Mouse (Mus musculus) kidney, embryonic 14.5 days (tissue): ENCODE data around the gene Hist1h2ap. TPM values are rescaled to one million over a fixed set of nuclear protein-coding genes. Genes with fewer than 3 reads are reported as not detected.
"Not testable (repeated sequence)": the region's sequence is repeated elsewhere in the genome, so short reads cannot be mapped to it uniquely, and the experiment has no call there.

Source experiments
- ATAC-seq: fragments of 200-750 bp; cut with Nextera tagmentation; 2 replicates; pipeline ENCODE4 v1.8.0; 2017; ENCODE audit warnings: moderate number of reproducible peaks, mild to moderate bottlenecking, moderate TSS enrichment, moderate library complexity; ENCODE audit not compliant: low FRiP score, low TSS enrichment
- H3K27ac ChIP-seq: fragments of 300-500 bp; sonication (generic); 2 replicates; pipeline ENCODE4 v1.5.1; 2014; ENCODE audit warnings: low read depth, mild to moderate bottlenecking, low read length, moderate library complexity, mixed read lengths
- H3K27me3 ChIP-seq: fragments of 300-500 bp; sonication (generic); 2 replicates; pipeline ENCODE4 v1.6.1; 2014; ENCODE audit warnings: mild to moderate bottlenecking, low read length; ENCODE audit not compliant: control insufficient read depth, insufficient read depth
- H3K36me3 ChIP-seq: fragments of 300-500 bp; sonication (generic); 2 replicates; pipeline ENCODE4 v1.6.1; 2014; ENCODE audit warnings: low read length, mixed read lengths; ENCODE audit not compliant: control insufficient read depth, insufficient read depth
- H3K4me1 ChIP-seq: fragments of 300-500 bp; sonication (generic); 2 replicates; pipeline ENCODE4 v1.6.1; 2014; ENCODE audit warnings: low read length, mixed read lengths; ENCODE audit not compliant: control insufficient read depth, insufficient read depth
- H3K4me2 ChIP-seq: fragments of 300-500 bp; sonication (generic); replicated peaks from 2 replicates; pipeline ENCODE4 v1.6.1; 2014; ENCODE audit warnings: low read depth, mild to moderate bottlenecking, low read length
- H3K4me3 ChIP-seq: fragments of 300-500 bp; sonication (generic); 2 replicates; pipeline ENCODE4 v1.5.1; 2014; ENCODE audit warnings: mild to moderate bottlenecking, low read length
- H3K9ac ChIP-seq: fragments of 300-500 bp; sonication (generic); 2 replicates; pipeline ENCODE4 v1.6.1; 2014; ENCODE audit warnings: low read depth, mild to moderate bottlenecking, low read length, moderate library complexity
- H3K9me3 ChIP-seq: fragments of 300-500 bp; sonication (generic); 2 replicates; pipeline ENCODE4 v1.6.1; 2016; ENCODE audit warnings: low read length; ENCODE audit not compliant: control insufficient read depth
- WGBS: fragments of 180-500 bp; shearing (Covaris S2); extraction: QIAGEN DNeasy Blood & Tissue Kit; methylation state at CpG from one replicate; pipeline ENCODE4 v1.1.7; 2014; 5-methylcytosine and 5-hydroxymethylcytosine counted together
- polyA plus RNA-seq: library from polyadenylated mRNA; unstranded; fragments of >200 nt; fragmentation: Nextera tagmentation; extraction: Ambion mirVana; gene quantifications from 2 replicates; pipeline ENCODE4 v1.2.1, GENCODE M21; 2014

Hist1h2ap gene
- polyA plus RNA-seq: 4,540 and 6,439 TPM in 2 replicates

DNA sequence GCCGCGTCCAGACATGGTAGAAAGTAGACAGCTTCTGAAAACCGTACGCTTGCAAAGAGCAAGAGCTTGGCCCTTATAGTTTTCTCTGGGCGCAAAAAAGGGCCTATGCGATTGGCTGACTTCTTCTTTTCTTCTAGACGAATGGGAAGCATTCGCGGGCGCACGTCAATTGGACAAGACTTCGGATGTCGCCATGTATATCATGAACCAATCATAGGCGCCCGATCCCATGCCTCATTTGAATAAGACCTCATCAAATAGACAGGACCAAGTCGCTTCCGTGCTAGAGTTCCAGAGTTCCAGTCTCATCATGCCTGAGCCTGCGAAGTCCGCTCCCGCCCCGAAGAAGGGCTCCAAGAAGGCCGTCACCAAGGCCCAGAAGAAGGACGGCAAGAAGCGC lies at the start of gene Hist1h2ap, which contains the start of gene Hist1h2br:
Hist1h2ap (minus strand) TSS at position 47 of the 400 bp plus-strand sequence.
Hist1h2br (plus strand) TSS at position 283 of the 400 bp plus-strand sequence.
- H3K9ac ChIP-seq, H3K4me1 ChIP-seq, H3K36me3 ChIP-seq, H3K4me2 ChIP-seq, H3K27ac ChIP-seq, H3K27me3 ChIP-seq, H3K4me3 ChIP-seq, H3K9me3 ChIP-seq: not testable (repeated sequence)
- no CpG with 5 or more reads among the region's 24 CpGs for WGBS
- ATAC-seq: peak; percentile 95

DNA sequence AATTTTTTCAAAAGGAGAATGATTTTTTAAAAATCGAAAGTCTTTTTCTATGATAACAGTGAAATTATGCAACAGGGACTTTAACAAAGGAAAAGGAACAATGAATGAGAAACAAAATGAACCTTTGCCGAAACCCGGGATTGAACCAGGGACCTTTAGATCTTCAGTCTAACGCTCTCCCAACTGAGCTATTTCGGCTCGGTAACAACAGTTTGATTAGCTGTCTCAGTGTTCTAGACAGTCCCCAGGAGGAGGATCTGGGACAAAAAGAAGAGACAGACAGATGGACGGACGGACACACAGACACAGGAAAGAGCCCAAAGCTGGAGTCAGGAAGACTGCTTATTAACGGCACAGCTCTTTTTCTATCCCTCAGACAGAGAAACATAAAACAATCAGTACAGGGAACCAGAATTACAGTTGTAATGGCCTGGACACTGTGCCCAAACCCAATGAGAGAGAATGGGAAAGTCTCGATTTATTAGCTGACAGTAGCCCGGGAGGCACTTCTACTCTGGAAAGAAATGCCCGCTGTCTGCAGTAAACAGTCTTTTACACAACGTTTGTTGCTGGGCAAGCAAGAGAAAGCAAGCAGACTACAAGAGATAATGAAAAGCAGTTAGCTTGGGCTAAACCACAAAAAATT lies 49.6 kb upstream of the Hist1h2ap start:
- Histone ChIP-seq H3K4me1 (no peaks in the 10 kb centered on the region), H3K4me3 (peak overlapping the region; percentile 51), H3K27ac (no peak overlapping the region), H3K27me3 (no peaks in the 10 kb centered on the region), H3K9me3 (no peaks in the 10 kb centered on the region), H3K9ac (peak overlapping the region; percentile 45; the same call in 1 of the 2 replicates), H3K4me2 (peak overlapping the region; percentile 42), H3K36me3 (no peaks in the 10 kb centered on the region)
- ATAC-seq: peak; percentile 85
- 2% methylated on average over 13 of the region's 13 CpGs for WGBS

GRCm38 (mm10) chr13:21881878-21882669 lies 48.8 kb upstream of the Hist1h2ap start:
- 1% methylated on average over 27 of the region's 27 CpGs for WGBS
- Histone ChIP-seq H3K4me2 (peak overlapping the region; percentile 38), H3K4me3 (peak overlapping the region; percentile 51), H3K27ac (no peak overlapping the region), H3K9me3 (no peaks in the 10 kb centered on the region), H3K4me1 (no peaks in the 10 kb centered on the region), H3K9ac (peak overlapping the region; percentile 46; the same call in 1 of the 2 replicates), H3K36me3 (no peaks in the 10 kb centered on the region), H3K27me3 (no peaks in the 10 kb centered on the region)
- ATAC-seq: peak; percentile 83

GRCm38 (mm10) chr13:21880735-21881134 lies 47.4 kb upstream of the Hist1h2ap start:
- no peak overlapping the region for H3K27ac ChIP-seq
- no peaks in the 10 kb centered on the region for H3K36me3 ChIP-seq
- H3K4me1 ChIP-seq: no peaks in the 10 kb centered on the region
- no peak overlapping the region for H3K4me3 ChIP-seq
- H3K9me3 ChIP-seq: no peaks in the 10 kb centered on the region
- no peak for ATAC-seq
- no peaks in the 10 kb centered on the region for H3K27me3 ChIP-seq
- H3K9ac ChIP-seq: no peak overlapping the region
- H3K4me2 ChIP-seq: no peak overlapping the region
- WGBS: 78% methylated on average over 6 of the region's 6 CpGs

DNA sequence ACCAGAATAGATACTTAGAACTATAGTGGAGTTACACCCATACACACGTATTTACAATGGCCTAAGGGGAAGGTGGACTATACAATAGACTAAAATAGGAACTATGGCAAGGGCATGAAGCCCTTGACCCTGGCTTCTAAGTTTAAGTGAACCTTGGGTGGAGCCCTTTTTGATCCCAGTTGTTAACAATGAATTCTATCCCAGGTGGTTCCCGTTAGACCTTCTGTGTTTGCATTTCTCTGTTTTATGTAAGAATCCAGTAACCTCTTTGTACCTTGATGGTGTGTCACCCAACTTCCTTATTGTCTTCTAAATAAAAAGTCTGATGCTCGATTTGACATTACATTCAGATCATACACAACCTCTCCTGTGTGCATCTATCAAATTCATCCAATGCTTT lies 32.2 kb upstream of the Hist1h2ap start:
- not testable (repeated sequence) for H3K9me3 ChIP-seq, H3K27me3 ChIP-seq, H3K27ac ChIP-seq, ATAC-seq, H3K36me3 ChIP-seq, H3K4me1 ChIP-seq, H3K9ac ChIP-seq, H3K4me2 ChIP-seq, H3K4me3 ChIP-seq
- WGBS: 77% methylated on average over 3 of the region's 3 CpGs

DNA sequence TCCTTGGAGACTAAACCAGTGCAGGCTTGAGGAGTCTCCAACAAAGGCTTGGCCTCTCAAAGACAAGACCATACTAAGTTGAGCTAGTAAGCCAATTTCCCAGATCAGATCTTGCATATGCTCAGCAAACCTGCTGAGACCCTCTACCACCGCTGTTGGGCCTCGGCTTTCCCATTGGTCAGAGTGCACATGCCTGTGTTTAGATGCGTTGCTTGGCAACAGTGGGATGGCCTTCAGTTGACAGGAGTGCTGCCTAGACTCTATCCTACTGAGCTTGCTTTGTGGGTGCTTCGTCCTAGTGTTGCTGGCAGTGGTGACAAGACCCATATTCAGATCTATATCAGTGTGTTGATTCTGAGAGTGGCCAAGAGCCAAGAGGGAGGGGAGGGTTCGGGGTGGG lies 28.3 kb upstream of the Hist1h2ap start:
- Histone ChIP-seq H3K9ac (no peak overlapping the region), H3K36me3 (no peaks in the 10 kb centered on the region), H3K9me3 (no peaks in the 10 kb centered on the region), H3K4me2 (no peak overlapping the region), H3K27ac (no peak overlapping the region), H3K4me3 (no peak overlapping the region), H3K4me1 (no peaks in the 10 kb centered on the region), H3K27me3 (no peaks in the 10 kb centered on the region)
- ATAC-seq: no peak
- WGBS: 17% methylated on average over 5 of the region's 5 CpGs

DNA sequence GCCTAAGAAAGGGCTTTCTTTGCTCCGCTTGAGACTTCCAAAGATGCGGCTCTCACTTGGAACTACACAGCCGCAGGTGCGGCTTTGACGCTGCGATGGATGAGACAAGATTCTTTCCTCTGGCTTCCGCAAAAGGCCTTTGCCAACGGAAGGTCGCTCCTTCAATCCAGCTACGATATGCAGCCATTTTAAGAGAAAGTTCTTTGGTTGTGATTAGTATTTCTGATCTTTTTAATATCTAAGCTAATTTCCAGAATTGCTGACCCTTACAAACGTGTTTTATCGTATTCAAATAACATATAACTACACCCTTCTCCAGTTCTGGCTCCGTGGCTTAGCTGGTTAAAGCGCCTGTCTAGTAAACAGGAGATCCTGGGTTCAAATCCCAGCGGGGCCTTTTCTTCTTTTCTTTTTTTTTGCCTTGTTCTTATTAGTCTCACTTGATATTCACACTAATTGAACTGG lies 22.4 kb upstream of the Hist1h2ap start:
- peak overlapping the region; percentile 46 for H3K4me3 ChIP-seq
- WGBS: under 1% methylated on average over 15 of the region's 15 CpGs
- no peaks in the 10 kb centered on the region for H3K36me3 ChIP-seq
- no peaks in the 10 kb centered on the region for H3K9me3 ChIP-seq
- peak overlapping the region; percentile 44 for H3K4me2 ChIP-seq
- H3K27me3 ChIP-seq: no peaks in the 10 kb centered on the region
- no peak overlapping the region for H3K27ac ChIP-seq
- no peaks in the 10 kb centered on the region for H3K4me1 ChIP-seq
- peak; percentile 44; the same call in 1 of the 2 replicates for ATAC-seq
- H3K9ac ChIP-seq: peak overlapping the region; percentile 42; the same call in 1 of the 2 replicates

- Histone ChIP-seq H3K9me3 (no peaks in the 10 kb centered on the region), H3K4me2 (peak overlapping the region; percentile 44), H3K27me3 (no peaks in the 10 kb centered on the region), H3K27ac (no peak overlapping the region), H3K9ac (peak overlapping the region; percentile 42; the same call in 1 of the 2 replicates), H3K4me3 (peak overlapping the region; percentile 46), H3K4me1 (no peaks in the 10 kb centered on the region), H3K36me3 (no peaks in the 10 kb centered on the region)
- under 1% methylated on average over 11 of the region's 11 CpGs for WGBS
- ATAC-seq: peak; percentile 78
Measured at GRCm38 (mm10) chr13:21855146-21855545, 21.8 kb upstream of the Hist1h2ap start.
